Mouse (Mus musculus) stomach, postnatal 0 days (tissue): ENCODE data around the gene Fcer1g.

Source experiments
- CTCF ChIP-seq: IDR thresholded peaks from 2 replicates; pipeline ENCODE4 v1.5.1; 2016; ENCODE audit warnings: antibody characterized with exemption, low read depth, mild to moderate bottlenecking, moderate library complexity
- EP300 ChIP-seq: optimal IDR thresholded peaks from 2 replicates; pipeline ENCODE3; 2016; ENCODE audit warnings: antibody characterized with exemption

GRCm38 (mm10) chr1:171239992-171240744 lies 6.0 kb upstream of the Fcer1g start:
- no peak for TF ChIP-seq EP300
- TF ChIP-seq CTCF: no peak
